Mouse (Mus musculus): ENCODE measurements around the gene Utp4. TPM values are rescaled to one million over a fixed set of nuclear protein-coding genes. Genes with fewer than 3 reads are reported as not detected.

The Utp4 gene
- total and polyA plus RNA-seq, 3 experiments = 123 to 218 (median 174) TPM

GRCm38 (mm10) chr8:106971916-106972315 is 78.5 kb downstream of the Utp4 start:
- no peaks in the 10 kb centered on the region for H3K9me3 ChIP-seq (replicated peaks; ENCODE audit: insufficient read depth, low read length)
- DNase-seq (ENCODE audit: low read depth, low spot score) = peak; percentile 46
- H3K27me3 ChIP-seq (ENCODE audit: control insufficient read depth in 1 of 2, insufficient read depth in 2 of 2, low read length in 2 of 2) = no peaks in the 10 kb centered on the region
- H3K36me3 ChIP-seq (ENCODE audit: control insufficient read depth in 1 of 2, insufficient read depth in 2 of 2, low read length in 2 of 2) = peaks cover 0 to 24% of the 10 kb centered on the region in 2 experiments; a peak in 2 of 4 replicates
- peak overlapping the region; percentile 11; the same call in 1 of the 2 replicates for H3K9ac ChIP-seq (ENCODE audit: control insufficient read depth, low read depth, low read length, poor library complexity, severe bottlenecking)
- H3K79me2 ChIP-seq (ENCODE audit: control insufficient read depth, insufficient read depth, low read length, poor library complexity) = no peaks in the 10 kb centered on the region
- peak overlapping the region; percentile 47 for H3K27ac ChIP-seq (ENCODE audit: control insufficient read depth, low read depth, low read length)
- H3K4me3 ChIP-seq (ENCODE audit: control insufficient read depth in 1 of 2, insufficient read depth in 1 of 2, low read depth in 2 of 2, low read length in 2 of 2) = peak overlapping the region in 1 of 2 experiments; percentile 8; a peak in 1 of 4 replicates
- TF ChIP-seq GATA1 (IDR thresholded peaks at IDR 0.05; ENCODE audit: low read depth, low read length) (no peak), HCFC1 (IDR thresholded peaks at IDR 0.05; ENCODE audit: low read depth, low read length) (0 out of 2 replicates have a peak, but pooled peaks have one; percentile 19), BHLHE40 (IDR thresholded peaks at IDR 0.05; ENCODE audit: borderline replicate concordance, low read depth, low read length) (no peak), MAFK (IDR thresholded peaks at IDR 0.05; ENCODE audit: borderline replicate concordance, low read depth, low read length) (no peak), ELF1 (IDR thresholded peaks at IDR 0.05; ENCODE audit: low read depth, low read length) (peak; percentile 39; the same call in 1 of the 2 replicates), MYB (IDR thresholded peaks at IDR 0.05; ENCODE audit: low read depth, low read length) (peak; percentile 15; the same call in 1 of the 2 replicates), MYC (IDR thresholded peaks at IDR 0.05; ENCODE audit: low read depth, low read length) (0 out of 2 replicates have a peak, but pooled peaks have one; percentile 15), SIN3A (IDR thresholded peaks at IDR 0.05; ENCODE audit: low read length) (0 out of 2 replicates have a peak, but pooled peaks have one; percentile 19), USF1 (IDR thresholded peaks at IDR 0.05; ENCODE audit: low read depth, low read length) (no peak), POLR2AphosphoS2 (IDR thresholded peaks at IDR 0.05; ENCODE audit: low read length) (no peak), KAT2A (conservative IDR thresholded peaks at IDR 0.05; ENCODE audit: low read depth, low read length) (no peak), POLR2A (IDR thresholded peaks at IDR 0.05; ENCODE audit: control insufficient read depth in 1 of 2, insufficient read depth in 1 of 2, low read depth in 1 of 2, low read length in 2 of 2, poor library complexity in 1 of 2) (no peak), NELFE (IDR thresholded peaks at IDR 0.05; ENCODE audit: low read depth, low read length) (no peak), TBP (IDR thresholded peaks at IDR 0.05; ENCODE audit: low read depth, low read length) (no peak), ZNF384 (IDR thresholded peaks at IDR 0.05; ENCODE audit: low read depth, low read length) (no peak), EP300 (IDR thresholded peaks at IDR 0.05; ENCODE audit: low read depth in 1 of 2, low read length in 2 of 2) (peak in 1 of 2 experiments; percentile 54; a peak in 3 of 4 replicates), ETS1 (IDR thresholded peaks at IDR 0.05; ENCODE audit: low read depth, low read length) (peak; percentile 46; the same call in 1 of the 2 replicates), TCF12 (IDR thresholded peaks at IDR 0.05; ENCODE audit: low read depth, low read length) (0 out of 2 replicates have a peak, but pooled peaks have one; percentile 17), ZMIZ1 (IDR thresholded peaks at IDR 0.05; ENCODE audit: low read depth, low read length) (no peak), E2F4 (IDR thresholded peaks at IDR 0.05; ENCODE audit: borderline replicate concordance, low read depth, low read length) (no peak)
- H3K4me1 ChIP-seq (ENCODE audit: control insufficient read depth in 1 of 2, insufficient read depth in 2 of 2, low read length in 2 of 2) = peaks cover 15 to 25% of the 10 kb centered on the region in 2 experiments

Other genes with a start within 250 kb of the Utp4 start
- gene Tango6, start 210.6 kb upstream of the Utp4 start, total RNA-seq (2012; rRNA removed) = 3.0 and 3.3 TPM in 2 replicates
- 1 to 10 TPM in 1 of 2 experiments, not detected in 1; 6.1 TPM for gene Tango6, start 210.6 kb upstream of the Utp4 start, polyA plus RNA-seq (2012; ENCODE audit: insufficient read depth in 1 of 2, insufficient read length in 2 of 2, low read depth in 1 of 2, low replicate concordance in 2 of 2, missing spikeins in 1 of 2)
- gene Has3, start 23.4 kb upstream of the Utp4 start, total RNA-seq (2012; rRNA removed) = 3.7 and 5.8 TPM in 2 replicates
- under 1 TPM in 1 of 2 experiments, not detected in 1; 0.40 TPM for gene Has3, start 23.4 kb upstream of the Utp4 start, polyA plus RNA-seq (2012; ENCODE audit: insufficient read depth in 1 of 2, insufficient read length in 2 of 2, low read depth in 1 of 2, low replicate concordance in 2 of 2, missing spikeins in 1 of 2)
- gene Sntb2, start 42.1 kb downstream of the Utp4 start, total RNA-seq (2012; rRNA removed) = 3.0 and 3.6 TPM in 2 replicates
- gene Sntb2, start 42.1 kb downstream of the Utp4 start, polyA plus RNA-seq (2012; ENCODE audit: insufficient read depth in 1 of 2, insufficient read length in 2 of 2, low read depth in 1 of 2, low replicate concordance in 2 of 2, missing spikeins in 1 of 2) = 1 to 10 TPM in 1 of 2 experiments, not detected in 1; 3.8 TPM
- gene Vps4a, start 137.6 kb downstream of the Utp4 start, total RNA-seq (2012; rRNA removed) = 32.3 and 38.1 TPM in 2 replicates
- gene Vps4a, start 137.6 kb downstream of the Utp4 start, polyA plus RNA-seq (2012; ENCODE audit: insufficient read depth in 1 of 2, insufficient read length in 2 of 2, low read depth in 1 of 2, low replicate concordance in 2 of 2, missing spikeins in 1 of 2) = 10 to 100 TPM in 1 of 2 experiments, not detected in 1; 43.2 TPM
- gene Pdf, start 155.0 kb downstream of the Utp4 start, total RNA-seq (2012; rRNA removed) = 39.0 and 43.6 TPM in 2 replicates
- 10 to 100 TPM in 1 of 2 experiments, not detected in 1; 36.0 TPM for gene Pdf, start 155.0 kb downstream of the Utp4 start, polyA plus RNA-seq (2012; ENCODE audit: insufficient read depth in 1 of 2, insufficient read length in 2 of 2, low read depth in 1 of 2, low replicate concordance in 2 of 2, missing spikeins in 1 of 2)
- gene Cog8, start 163.1 kb downstream of the Utp4 start, total RNA-seq (2012; rRNA removed) = 18.1 and 27.2 TPM in 2 replicates
- 10 to 100 TPM in 1 of 2 experiments, not detected in 1; 27.0 TPM for gene Cog8, start 163.1 kb downstream of the Utp4 start, polyA plus RNA-seq (2012; ENCODE audit: insufficient read depth in 1 of 2, insufficient read length in 2 of 2, low read depth in 1 of 2, low replicate concordance in 2 of 2, missing spikeins in 1 of 2)
- gene Nip7, start 163.2 kb downstream of the Utp4 start, total RNA-seq (2012; rRNA removed) = 261 and 278 TPM in 2 replicates
- gene Nip7, start 163.2 kb downstream of the Utp4 start, polyA plus RNA-seq (2012; ENCODE audit: insufficient read depth in 1 of 2, insufficient read length in 2 of 2, low read depth in 1 of 2, low replicate concordance in 2 of 2, missing spikeins in 1 of 2) = 100 to 1,000 TPM; 189 to 336 TPM
- gene Tmed6, start 172.0 kb downstream of the Utp4 start, total RNA-seq (2012; rRNA removed) = not detected in 2 replicates
- not detected for gene Tmed6, start 172.0 kb downstream of the Utp4 start, polyA plus RNA-seq (2012; ENCODE audit: insufficient read depth in 1 of 2, insufficient read length in 2 of 2, low read depth in 1 of 2, low replicate concordance in 2 of 2, missing spikeins in 1 of 2)
- 14.1 and 15.0 TPM in 2 replicates for gene Terf2, start 202.9 kb downstream of the Utp4 start, total RNA-seq (2012; rRNA removed)
- 10 to 100 TPM in 1 of 2 experiments, not detected in 1; 36.7 TPM for gene Terf2, start 202.9 kb downstream of the Utp4 start, polyA plus RNA-seq (2012; ENCODE audit: insufficient read depth in 1 of 2, insufficient read length in 2 of 2, low read depth in 1 of 2, low replicate concordance in 2 of 2, missing spikeins in 1 of 2)